ENCODE assay signal across 16 mouse cellular contexts in genomic region chr5:21034388-21034966, GRCm38 (mm10). TPM values are rescaled to one million over a fixed set of nuclear protein-coding genes. Genes with fewer than 3 reads are reported as not detected.
A peak's percentile ranks its signal among the peaks of the same experiment; 100 is the strongest.
DNase-seq lines count a peak whose midpoint lies in the region; ATAC-seq and TF ChIP-seq lines count a peak whose summit lies in the region.
"Had no signal": no experiment of that assay in that cellular context is flagged by ENCODE, and none has a peak within 500 bp of the region (broad histone marks: within the 10 kb centered on the region; RNA-seq: fewer than 3 reads in every experiment).

No protein-coding gene starts in this region.

- no peaks in the 10 kb centered on the region for H3K36me3 ChIP-seq in intestine, embryonic 15.5 days
- H3K36me3 ChIP-seq in intestine, postnatal 0 days (ENCODE audit: control insufficient read depth, insufficient read depth) = no peaks in the 10 kb centered on the region
- no peaks in the 10 kb centered on the region for H3K36me3 ChIP-seq in intestine, embryonic 16.5 days (ENCODE audit: control insufficient read depth, insufficient read depth, low read length)
- H3K36me3 ChIP-seq in stomach, embryonic 16.5 days (ENCODE audit: control insufficient read depth, insufficient read depth, low read length) = no peaks in the 10 kb centered on the region
- H3K36me3 ChIP-seq: heart, embryonic 12.5 days had no signal

- no peak for TF ChIP-seq CTCF in intestine, postnatal 0 days (IDR thresholded peaks at IDR 0.05; ENCODE audit: low read depth)

- no peak overlapping the region for H3K27ac ChIP-seq in intestine, embryonic 15.5 days
- no peak overlapping the region for H3K27ac ChIP-seq in intestine, postnatal 0 days (ENCODE audit: low read depth, low read length)
- H3K27ac ChIP-seq in intestine, embryonic 16.5 days (ENCODE audit: low read length) = no peak overlapping the region
- no peak overlapping the region for H3K27ac ChIP-seq in stomach, embryonic 16.5 days (ENCODE audit: low read length)

- no peaks in the 10 kb centered on the region for H3K9me3 ChIP-seq in intestine, embryonic 15.5 days
- H3K9me3 ChIP-seq in intestine, postnatal 0 days (ENCODE audit: control insufficient read depth) = no peaks in the 10 kb centered on the region
- H3K9me3 ChIP-seq in intestine, embryonic 16.5 days (ENCODE audit: control insufficient read depth, low read length) = no peaks in the 10 kb centered on the region
- H3K9me3 ChIP-seq in stomach, embryonic 16.5 days (replicated peaks; ENCODE audit: control insufficient read depth, low read length) = no peaks in the 10 kb centered on the region
- H3K9me3 ChIP-seq: heart, embryonic 12.5 days had no signal

- peak; percentile 23 for DNase-seq in right cerebral cortex, postnatal 14 days
- no peak for DNase-seq in right cerebral cortex, postnatal 4 days
- no peak for DNase-seq in Muller cell, postnatal 12 days (ENCODE audit: inconsistent ontology term)
- DNase-seq in lung, postnatal 25 days (ENCODE audit: low spot score) = no peak
- DNase-seq: adrenal gland, postnatal 36 days; B cell, adult 2 months; cerebellum, adult 2 months; lung, postnatal 10 days; retina, postnatal 1 day; thymus, postnatal 25 days had no signal

- no peak overlapping the region for H3K4me3 ChIP-seq in intestine, embryonic 15.5 days (replicated peaks)
- H3K4me3 ChIP-seq in intestine, postnatal 0 days (ENCODE audit: low read depth, low read length) = no peak overlapping the region
- no peak overlapping the region for H3K4me3 ChIP-seq in intestine, embryonic 16.5 days (ENCODE audit: low read length)
- no peak overlapping the region for H3K4me3 ChIP-seq in stomach, embryonic 16.5 days (replicated peaks; ENCODE audit: low read length)
- H3K4me3 ChIP-seq: heart, embryonic 12.5 days; myocyte had no signal

- H3K27me3 ChIP-seq in intestine, embryonic 15.5 days (replicated peaks) = no peaks in the 10 kb centered on the region
- H3K27me3 ChIP-seq in intestine, postnatal 0 days (replicated peaks; ENCODE audit: control insufficient read depth, insufficient read depth, low read length) = no peaks in the 10 kb centered on the region
- H3K27me3 ChIP-seq in intestine, embryonic 16.5 days (replicated peaks; ENCODE audit: control insufficient read depth, insufficient read depth, low read length) = no peaks in the 10 kb centered on the region
- no peaks in the 10 kb centered on the region for H3K27me3 ChIP-seq in stomach, embryonic 16.5 days (ENCODE audit: control insufficient read depth, insufficient read depth, low read length)
- H3K27me3 ChIP-seq: heart, embryonic 12.5 days had no signal

- H3K4me1 ChIP-seq in intestine, embryonic 15.5 days (replicated peaks) = peaks cover 4% of the 10 kb centered on the region; the same call in 1 of the 2 replicates
- H3K4me1 ChIP-seq in intestine, postnatal 0 days (replicated peaks; ENCODE audit: control insufficient read depth, insufficient read depth, low read length) = no peaks in the 10 kb centered on the region
- peaks cover 8% of the 10 kb centered on the region; the same call in 1 of the 2 replicates for H3K4me1 ChIP-seq in intestine, embryonic 16.5 days (ENCODE audit: control insufficient read depth, insufficient read depth, low read length)
- H3K4me1 ChIP-seq in stomach, embryonic 16.5 days (ENCODE audit: control insufficient read depth, insufficient read depth, low read length) = peaks cover 7% of the 10 kb centered on the region

- H3K9ac ChIP-seq in intestine, embryonic 15.5 days = no peak overlapping the region
- no peak overlapping the region for H3K9ac ChIP-seq in intestine, postnatal 0 days (ENCODE audit: low read depth, low read length)
- H3K9ac ChIP-seq in intestine, embryonic 16.5 days (ENCODE audit: low read depth, low read length) = no peak overlapping the region
- no peak overlapping the region for H3K9ac ChIP-seq in stomach, embryonic 16.5 days (ENCODE audit: low read length)
- H3K9ac ChIP-seq: heart, embryonic 12.5 days had no signal

- 0 out of 2 replicates have a peak, but pooled peaks have one; percentile 20 for ATAC-seq in intestine, embryonic 15.5 days
- ATAC-seq in intestine, postnatal 0 days = no peak
- peak; percentile 33; the same call in 1 of the 2 replicates for ATAC-seq in intestine, embryonic 16.5 days
- peak; percentile 56; the same call in 1 of the 2 replicates for ATAC-seq in stomach, embryonic 16.5 days (ENCODE audit: insufficient read depth, low FRiP score)

- WGBS in intestine, embryonic 15.5 days = 47% methylated on average over 6 of the region's 6 CpGs
- WGBS in intestine, postnatal 0 days = 66% methylated on average over 6 of the region's 6 CpGs
- 42% methylated on average over 6 of the region's 6 CpGs for WGBS in intestine, embryonic 16.5 days
- 67% methylated on average over 6 of the region's 6 CpGs for WGBS in stomach, embryonic 16.5 days

- H3K4me2 ChIP-seq in intestine, embryonic 15.5 days (replicated peaks) = no peak overlapping the region
- H3K4me2 ChIP-seq in intestine, postnatal 0 days (replicated peaks; ENCODE audit: low read depth) = no peak overlapping the region
- no peak overlapping the region for H3K4me2 ChIP-seq in intestine, embryonic 16.5 days (ENCODE audit: low read depth, low read length)
- H3K4me2 ChIP-seq in stomach, embryonic 16.5 days (ENCODE audit: low read depth, low read length) = no peak overlapping the region
- H3K4me2 ChIP-seq: heart, embryonic 12.5 days had no signal

RNA-seq across cellular contexts. Expression of gene Ptpn12, which starts 21.2 kb away (rescaled TPM):
- polyA plus RNA-seq in intestine, embryonic 15.5 days (2015; fragmentation: Nextera tagmentation; extraction: Ambion mirVana) = 16.9 and 17.3 TPM in 2 replicates
- polyA plus RNA-seq in intestine, postnatal 0 days (2015; fragmentation: Nextera tagmentation; extraction: Ambion mirVana) = 12.9 and 14.3 TPM in 2 replicates
- polyA plus RNA-seq in intestine, embryonic 16.5 days (2015; fragmentation: Nextera tagmentation; extraction: Ambion mirVana) = 10.6 and 12.1 TPM in 2 replicates
- 11.6 and 15.0 TPM in 2 replicates for polyA plus RNA-seq in stomach, embryonic 16.5 days (2015; fragmentation: Nextera tagmentation; extraction: Ambion mirVana)
